23 mouse cellular contexts compared by ENCODE assay signal in the genomic region with DNA sequence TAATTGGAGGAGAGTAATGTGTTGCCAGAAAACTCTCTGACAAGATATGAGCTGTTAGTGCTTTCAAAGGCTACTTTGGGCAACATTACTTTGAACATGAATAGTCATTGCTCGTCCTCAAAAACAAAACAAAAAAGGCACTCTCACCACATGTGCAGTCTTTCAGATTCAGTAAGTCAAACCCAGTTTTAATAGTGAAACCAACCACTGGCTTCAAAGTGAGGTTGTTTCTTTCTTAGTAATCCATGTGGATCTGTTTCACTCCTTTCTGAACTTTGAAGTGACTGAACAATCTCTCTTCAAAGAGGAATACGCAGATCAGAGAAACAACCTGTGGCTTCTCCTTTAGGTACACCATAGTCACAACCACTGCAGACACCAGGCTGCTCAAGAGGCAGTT.
"Had no signal": no experiment of that assay in that cellular context is flagged by ENCODE, and none has a peak within 500 bp of the region (broad histone marks: within the 10 kb centered on the region; RNA-seq: fewer than 3 reads in every experiment).

No protein-coding gene starts in this region.

- DNase-seq: kidney, adult 2 months; kidney, postnatal 25 days; layer of hippocampus, adult 9-11 months; retina, postnatal 1 day; right cerebral cortex, postnatal 25 days; spleen, adult 18-20 months; thymus, adult 2 months; thymus, postnatal 14 days; thymus, postnatal 4 days had no signal

- H3K4me3 ChIP-seq: layer of hippocampus, adult 2 months; limb, embryonic 12.5 days; limb, embryonic 15.5 days; liver, embryonic 12.5 days; liver, embryonic 15.5 days; lung, embryonic 15.5 days; midbrain, embryonic 12.5 days; midbrain, embryonic 15.5 days; neural tube, embryonic 12.5 days; neural tube, embryonic 15.5 days; stomach, embryonic 15.5 days had no signal

- H3K4me1 ChIP-seq: limb, embryonic 12.5 days; limb, embryonic 15.5 days; liver, embryonic 12.5 days; liver, embryonic 15.5 days; lung, embryonic 15.5 days; midbrain, embryonic 12.5 days; midbrain, embryonic 15.5 days; neural tube, embryonic 12.5 days; neural tube, embryonic 15.5 days; stomach, embryonic 15.5 days had no signal

- H3K9me3 ChIP-seq: limb, embryonic 12.5 days; limb, embryonic 15.5 days; liver, embryonic 12.5 days; liver, embryonic 15.5 days; lung, embryonic 15.5 days; midbrain, embryonic 12.5 days; midbrain, embryonic 15.5 days; neural tube, embryonic 12.5 days; neural tube, embryonic 15.5 days; stomach, embryonic 15.5 days had no signal

- H3K27ac ChIP-seq: kidney, postnatal 0 days; layer of hippocampus, adult 2 months; limb, embryonic 12.5 days; limb, embryonic 15.5 days; liver, embryonic 12.5 days; liver, embryonic 15.5 days; lung, embryonic 15.5 days; macrophage; midbrain, embryonic 12.5 days; midbrain, embryonic 15.5 days; neural tube, embryonic 12.5 days; neural tube, embryonic 15.5 days; stomach, embryonic 15.5 days had no signal

- H3K4me2 ChIP-seq: limb, embryonic 12.5 days; limb, embryonic 15.5 days; liver, embryonic 12.5 days; liver, embryonic 15.5 days; lung, embryonic 15.5 days; midbrain, embryonic 12.5 days; midbrain, embryonic 15.5 days; neural tube, embryonic 12.5 days; neural tube, embryonic 15.5 days; stomach, embryonic 15.5 days had no signal

- H3K27me3 ChIP-seq: limb, embryonic 12.5 days; limb, embryonic 15.5 days; liver, embryonic 12.5 days; liver, embryonic 15.5 days; lung, embryonic 15.5 days; midbrain, embryonic 12.5 days; midbrain, embryonic 15.5 days; neural tube, embryonic 12.5 days; neural tube, embryonic 15.5 days; stomach, embryonic 15.5 days had no signal

- H3K36me3 ChIP-seq: liver, embryonic 15.5 days; lung, embryonic 15.5 days; midbrain, embryonic 15.5 days; neural tube, embryonic 12.5 days; stomach, embryonic 15.5 days had no signal

- H3K9ac ChIP-seq: limb, embryonic 12.5 days; limb, embryonic 15.5 days; liver, embryonic 12.5 days; liver, embryonic 15.5 days; lung, embryonic 15.5 days; midbrain, embryonic 12.5 days; midbrain, embryonic 15.5 days; neural tube, embryonic 12.5 days; neural tube, embryonic 15.5 days; stomach, embryonic 15.5 days had no signal

- ATAC-seq: intestine, postnatal 0 days; liver, embryonic 12.5 days; midbrain, embryonic 15.5 days had no signal
